ENCODE assay signal across 11 mouse cellular contexts in genomic region chr5:106089332-106089731, GRCm38 (mm10).
DNase-seq lines count a peak whose midpoint lies in the region; TF ChIP-seq lines count a peak whose summit lies in the region.
"Had no signal": no experiment of that assay in that cellular context is flagged by ENCODE, and none has a peak within 500 bp of the region (broad histone marks: within the 10 kb centered on the region; RNA-seq: fewer than 3 reads in every experiment).

No protein-coding gene starts in this region.

- no peak overlapping the region for H3K27ac ChIP-seq in layer of hippocampus, adult 2 months
- H3K27ac ChIP-seq: kidney, postnatal 0 days; liver, embryonic 13.5 days had no signal

- DNase-seq in layer of hippocampus, adult 2 months (ENCODE audit: low spot score in 2 of 2): peak; percentile 14 to 16
- DNase-seq in layer of hippocampus, adult 11-12 months (ENCODE audit: low spot score): no peak
- DNase-seq in right cerebral cortex, postnatal 10 days (ENCODE audit: low spot score in 2 of 2): peak; percentile 25 to 38
- no peak for DNase-seq in right cerebral cortex, postnatal 36 days (ENCODE audit: low spot score in 2 of 2)
- peak; percentile 72 to 79 for DNase-seq in cerebellum, postnatal 10 days
- no peak for DNase-seq in adrenal gland, adult (ENCODE audit: inconsistent age in 2 of 2, low spot score in 1 of 2)
- DNase-seq in lung, postnatal 36 days: no peak
- DNase-seq: gastrocnemius, postnatal 10 days; liver, embryonic 13.5 days had no signal

- no peak for TF ChIP-seq CTCF in layer of hippocampus, adult 2 months (conservative IDR thresholded peaks at IDR 0.05)

- H3K4me3 ChIP-seq in layer of hippocampus, adult 2 months: no peak overlapping the region
- H3K4me3 ChIP-seq: erythroblast, embryonic 14.5 days; liver, embryonic 13.5 days had no signal

Comparison
In these comparisons a context has a peak if more than half of its experiments do, and no peak if none do; other contexts are left out.
1. DNase-seq: peak in layer of hippocampus, adult 2 months (2 of 2), right cerebral cortex, postnatal 10 days (2 of 2) and cerebellum, postnatal 10 days (2 of 2); none in layer of hippocampus, adult 11-12 months (single experiment), right cerebral cortex, postnatal 36 days (0 of 2), adrenal gland, adult (0 of 2) and lung, postnatal 36 days (single experiment).